Mouse (Mus musculus): Measurements from ENCODE around the gene Pex16.

The Pex16 gene

DNA sequence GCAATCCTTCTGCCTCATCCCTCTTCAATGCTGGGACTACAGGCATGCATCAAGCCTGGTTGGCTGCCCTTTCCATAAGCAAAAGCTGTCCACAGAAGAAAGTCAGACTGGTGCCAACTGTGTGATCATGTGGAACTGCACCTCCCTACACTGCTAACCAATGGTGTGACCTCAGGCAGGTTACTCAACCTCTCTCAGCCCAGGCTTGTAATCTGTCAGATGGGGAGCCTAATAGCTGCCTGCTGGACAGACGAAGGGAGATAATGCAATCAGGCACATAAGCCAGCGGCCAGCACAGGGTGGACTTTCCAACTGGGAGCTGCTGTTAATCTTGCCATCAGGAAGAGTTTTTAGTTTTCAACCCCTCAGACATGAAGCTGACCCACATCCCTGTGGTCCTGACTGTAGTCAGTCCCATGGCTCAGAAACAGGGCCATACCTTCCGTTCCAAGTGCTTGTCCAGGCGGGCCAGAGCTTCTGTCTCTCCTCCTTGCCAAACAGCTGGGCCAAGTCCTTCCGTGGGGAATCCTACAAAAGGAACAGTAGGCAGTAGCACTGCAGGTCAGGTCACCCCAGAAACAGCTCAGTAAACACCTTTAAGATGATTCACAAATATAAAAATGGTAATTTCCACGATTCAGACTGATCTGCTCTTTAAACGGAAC, 47.4 kb downstream of the Pex16 start:
- TF ChIP-seq GATA4 (IDR thresholded peaks at IDR 0.05; ENCODE audit: insufficient replicate concordance, low read length), result peak; percentile 69; the same call in 1 of the 2 replicates

DNA sequence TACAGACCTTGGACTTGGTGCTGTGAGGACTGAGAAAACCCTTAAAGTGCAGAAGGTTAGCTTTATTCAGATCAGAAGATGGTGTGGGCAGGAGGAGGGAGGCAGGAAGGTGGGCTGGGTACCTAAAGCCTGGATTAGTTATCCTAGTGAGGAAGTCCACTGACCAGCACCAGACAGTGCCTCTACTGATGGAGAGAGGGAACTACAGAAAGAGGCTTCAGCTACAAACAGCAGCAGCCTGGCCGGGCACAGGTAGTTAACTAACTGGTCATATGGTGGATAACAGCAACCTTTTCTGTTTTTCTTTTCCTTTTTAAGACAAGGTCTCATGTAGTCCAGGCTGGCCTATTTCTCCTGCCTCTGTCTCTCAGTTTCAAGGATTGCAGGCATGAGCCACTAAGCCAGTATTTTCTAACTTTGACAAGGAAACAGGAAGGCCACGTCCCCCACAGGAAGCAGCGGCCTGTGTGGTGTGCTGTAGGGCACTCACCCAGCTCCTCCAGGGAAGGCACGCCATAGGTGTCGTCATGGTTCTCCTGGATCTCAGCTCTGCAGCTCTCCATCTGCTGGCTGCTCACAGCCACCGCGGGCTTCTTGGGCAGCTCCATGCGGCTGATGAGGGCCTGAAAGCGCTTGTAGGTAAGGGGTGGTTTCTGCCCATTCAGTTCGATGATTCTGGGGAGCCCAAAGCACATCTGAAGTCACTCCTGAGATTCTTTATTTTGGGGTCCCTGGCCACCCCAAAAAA, 48.1 kb downstream of the Pex16 start:
- no peak for TF ChIP-seq GATA4 (IDR thresholded peaks at IDR 0.05; ENCODE audit: insufficient replicate concordance, low read length)

DNA sequence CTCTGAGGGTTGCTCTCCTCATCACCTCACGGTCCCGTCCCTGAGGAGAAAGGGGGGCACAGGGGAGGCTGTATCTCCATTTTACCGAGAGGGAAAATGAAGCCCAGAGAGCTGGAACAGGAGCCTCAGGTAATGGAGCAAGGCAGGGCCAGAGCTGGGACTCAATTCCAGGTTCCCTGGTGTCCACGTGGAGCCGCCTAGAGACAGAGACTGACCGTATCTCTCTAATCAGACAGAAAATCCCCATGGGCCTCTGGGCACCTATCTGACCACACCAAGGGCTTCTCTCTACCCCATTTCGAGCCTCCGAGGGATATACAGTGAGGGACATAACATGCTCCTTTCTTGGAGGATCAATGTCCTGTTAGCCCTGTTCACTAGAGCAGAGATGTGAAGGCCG, 48.7 kb downstream of the Pex16 start:
- no peak for TF ChIP-seq GATA4 (IDR thresholded peaks at IDR 0.05; ENCODE audit: insufficient replicate concordance, low read length)

DNA sequence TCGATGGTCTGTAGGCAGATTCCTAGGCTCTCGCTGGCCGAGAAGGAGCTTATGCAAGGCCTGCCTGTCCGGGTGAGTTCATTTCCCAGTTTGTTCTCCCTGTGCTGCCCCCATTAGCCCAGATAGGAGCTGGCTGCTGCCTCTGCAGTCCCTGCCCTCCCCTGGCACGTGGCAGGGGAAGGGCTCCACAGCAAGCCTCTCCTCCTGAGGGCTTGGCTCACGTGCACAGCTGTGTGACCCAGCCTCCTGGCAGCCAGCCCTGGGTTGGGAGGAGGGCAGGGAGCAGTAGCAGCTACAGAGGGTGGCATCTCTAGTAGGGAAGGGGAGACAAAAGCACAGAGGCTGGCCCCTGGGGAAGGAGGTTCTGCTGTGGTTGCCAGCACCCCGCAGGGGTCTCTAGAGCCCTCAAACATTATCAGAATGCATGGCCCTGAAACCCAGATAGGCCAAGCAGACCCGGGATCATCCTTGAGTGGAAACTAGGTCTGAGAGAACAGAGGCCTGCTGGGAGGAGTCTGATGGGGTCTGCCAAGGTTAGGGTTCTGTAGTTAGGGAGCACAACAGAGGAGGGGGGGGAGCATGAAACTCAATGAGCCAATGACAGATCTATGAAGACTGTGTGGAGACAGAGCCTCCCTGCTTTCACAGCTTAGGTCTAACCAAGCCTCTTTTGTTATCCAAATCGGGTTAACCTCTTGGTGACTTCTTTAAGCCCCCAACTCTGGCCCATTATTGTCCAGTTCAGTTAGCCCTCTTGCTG, 49.4 kb downstream of the Pex16 start:
- TF ChIP-seq GATA4 (IDR thresholded peaks at IDR 0.05; ENCODE audit: insufficient replicate concordance, low read length), result peak; percentile 77; the same call in 1 of the 2 replicates

DNA sequence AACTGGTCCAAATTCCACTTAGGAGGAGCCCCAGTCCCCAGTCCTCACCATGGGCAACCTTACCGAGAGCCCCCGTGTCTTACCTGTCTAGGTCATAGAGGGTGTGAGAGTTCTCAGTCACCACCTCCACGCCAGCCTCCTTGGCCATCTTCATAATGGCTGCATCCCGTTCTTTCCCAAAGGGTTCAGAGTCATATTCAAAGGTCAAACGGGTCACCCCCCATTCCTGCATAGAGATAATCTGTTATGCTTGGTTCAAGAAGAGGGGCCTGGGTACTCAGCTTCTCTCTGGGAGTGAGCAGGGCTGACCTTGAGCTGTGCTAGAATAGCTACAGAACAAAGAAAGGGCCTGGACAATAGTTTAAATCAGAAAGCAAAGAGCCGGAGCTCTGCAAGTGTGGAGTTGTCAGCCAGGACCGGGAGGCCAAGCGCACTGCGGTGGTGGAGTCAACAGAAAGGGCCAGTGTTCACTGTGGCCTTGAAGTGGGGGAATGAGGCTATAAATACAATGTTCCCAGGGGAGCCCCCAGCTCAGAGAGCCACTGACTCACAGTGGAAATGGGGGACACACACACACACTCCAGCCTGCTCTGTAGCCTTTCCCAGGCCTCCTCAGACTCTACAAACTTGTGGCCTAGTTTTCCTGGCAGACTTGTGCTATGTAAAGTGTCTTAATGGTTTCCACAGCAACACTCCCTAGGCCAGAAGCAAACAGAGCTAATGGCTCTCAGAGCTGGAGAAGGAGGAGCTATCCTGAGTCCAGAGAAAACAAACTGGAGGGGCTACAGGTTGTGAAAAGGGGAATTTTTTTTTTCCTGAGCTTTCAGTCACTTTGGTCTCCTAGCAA, 50.2 kb downstream of the Pex16 start:
- no peak for TF ChIP-seq GATA4 (IDR thresholded peaks at IDR 0.05; ENCODE audit: insufficient replicate concordance, low read length)

DNA sequence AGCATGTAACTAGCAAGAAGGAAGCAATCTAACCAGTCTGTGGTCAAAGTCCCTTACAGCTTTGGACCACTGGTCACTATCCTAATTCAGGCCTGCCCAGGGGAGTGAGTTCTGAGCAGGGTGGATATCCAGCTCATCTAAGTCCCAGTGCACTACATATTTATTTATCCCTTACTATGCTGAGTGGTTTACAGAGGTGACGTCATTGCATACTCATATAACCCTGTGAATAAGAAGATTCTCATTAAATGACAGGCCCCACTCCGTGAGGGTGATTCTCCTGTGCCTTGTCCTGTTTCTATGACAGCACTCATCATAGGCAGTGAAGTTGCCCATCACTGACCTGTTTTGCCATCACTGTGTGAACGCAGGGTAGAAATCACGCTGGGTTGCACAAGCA, 50.9 kb downstream of the Pex16 start:
- TF ChIP-seq GATA4 (IDR thresholded peaks at IDR 0.05; ENCODE audit: insufficient replicate concordance, low read length), result no peak

DNA sequence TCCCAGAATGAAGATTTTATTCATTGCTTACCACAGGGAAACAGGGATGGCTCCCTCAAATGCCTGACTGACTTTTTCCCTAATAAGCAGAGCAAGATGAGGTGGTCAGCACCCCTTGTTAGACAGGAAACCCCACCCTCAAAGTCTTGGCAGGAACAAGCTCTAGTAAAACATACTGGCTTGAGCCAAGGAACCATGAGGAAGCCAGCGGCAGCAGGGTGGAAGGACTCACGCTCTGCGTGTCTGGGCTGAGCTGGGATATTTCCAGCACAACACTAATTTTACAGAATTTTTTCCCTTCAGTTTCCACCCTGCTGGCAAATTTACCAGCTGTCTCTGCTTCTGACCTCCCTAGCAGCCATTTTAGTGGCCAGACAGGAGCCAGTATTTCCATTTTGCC, 52.0 kb downstream of the Pex16 start:
- TF ChIP-seq GATA4 (IDR thresholded peaks at IDR 0.05; ENCODE audit: insufficient replicate concordance, low read length), result no peak

DNA sequence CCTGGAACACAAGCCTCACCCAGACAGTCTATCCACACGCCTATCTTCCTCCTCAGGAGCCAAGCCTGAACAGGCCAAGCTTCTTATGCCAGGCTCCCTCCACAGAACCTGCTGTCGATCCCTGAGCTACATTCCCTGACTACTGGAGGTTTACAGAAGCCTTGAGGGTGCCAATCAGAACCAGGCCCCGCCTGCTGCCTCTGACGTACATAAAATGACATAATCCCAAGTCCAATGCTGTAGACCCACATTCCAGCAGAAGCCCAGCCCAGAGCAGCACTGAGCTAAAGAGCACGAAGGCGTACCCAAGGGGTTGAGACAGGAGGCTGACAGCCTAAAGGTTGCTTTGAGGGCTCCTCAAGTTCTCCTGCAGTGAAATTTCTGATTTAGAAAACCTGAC, 53.4 kb downstream of the Pex16 start:
- no peak for TF ChIP-seq GATA4 (IDR thresholded peaks at IDR 0.05; ENCODE audit: insufficient replicate concordance, low read length)

DNA sequence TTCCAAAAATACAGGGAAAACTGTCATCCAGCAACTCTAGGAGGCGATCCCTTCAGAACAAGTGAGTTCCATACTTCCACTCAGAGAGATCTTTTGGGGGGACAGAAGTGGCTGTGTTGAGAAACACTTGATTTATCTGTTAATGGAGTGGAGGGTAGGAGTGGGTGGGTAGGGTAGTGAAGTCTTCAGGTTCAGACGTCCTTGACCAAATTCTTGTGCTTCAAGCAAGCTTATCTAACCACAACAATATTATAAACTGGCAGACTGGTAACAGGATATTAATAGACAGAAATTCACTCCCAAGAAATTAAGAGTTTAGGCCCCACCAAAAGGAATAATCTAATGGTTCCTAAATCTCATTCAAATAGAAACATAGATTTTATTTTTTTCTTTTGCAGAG, 55.6 kb downstream of the Pex16 start:
- TF ChIP-seq GATA4 (IDR thresholded peaks at IDR 0.05; ENCODE audit: insufficient replicate concordance, low read length), result no peak
